Mouse (Mus musculus): ENCODE measurements around the gene BC005537. TPM values are rescaled to one million over a fixed set of nuclear protein-coding genes. Genes with fewer than 3 reads are reported as not detected.
"Not testable (repeated sequence)": the region's sequence is repeated elsewhere in the genome, so short reads cannot be mapped to it uniquely, and the experiment has no call there.

The BC005537 gene
- polyA plus RNA-seq, 1 experiment from 2014 or later = 43.7 TPM

DNA sequence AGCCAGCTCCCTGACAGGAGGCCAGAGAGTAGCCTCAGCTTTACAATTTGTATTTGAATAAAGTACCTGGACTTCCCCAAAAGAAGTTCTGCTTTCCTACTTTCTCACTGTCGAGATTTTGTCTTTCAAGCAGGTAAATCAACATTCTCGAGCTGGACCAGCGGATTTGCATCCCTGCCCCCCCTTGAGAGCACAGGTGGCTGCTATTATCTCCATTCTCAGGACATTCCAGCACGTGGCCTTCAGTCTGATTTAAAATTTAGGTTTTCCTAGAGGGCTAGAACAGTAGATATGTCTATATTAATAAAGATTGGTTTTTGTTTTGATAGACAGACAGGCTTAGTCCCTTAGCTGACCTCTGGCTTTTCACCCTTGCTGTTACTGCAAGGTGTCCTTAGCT is 33.6 kb upstream of the BC005537 start:
- 85% methylated on average over 4 of the region's 4 CpGs for WGBS
- H3K4me1 ChIP-seq (replicated peaks; ENCODE audit: control insufficient read depth, insufficient read depth, low read length); H3K9me3 ChIP-seq (ENCODE audit: control insufficient read depth, low read length); DNase-seq (ENCODE audit: low spot score); H3K27ac ChIP-seq; H3K9ac ChIP-seq; H3K4me2 ChIP-seq (replicated peaks); H3K4me3 ChIP-seq (replicated peaks; ENCODE audit: low read length); ATAC-seq (ENCODE audit: low FRiP score); H3K36me3 ChIP-seq (replicated peaks; ENCODE audit: control insufficient read depth, insufficient read depth); H3K27me3 ChIP-seq (ENCODE audit: control insufficient read depth, insufficient read depth, low read length): not testable (repeated sequence)

DNA sequence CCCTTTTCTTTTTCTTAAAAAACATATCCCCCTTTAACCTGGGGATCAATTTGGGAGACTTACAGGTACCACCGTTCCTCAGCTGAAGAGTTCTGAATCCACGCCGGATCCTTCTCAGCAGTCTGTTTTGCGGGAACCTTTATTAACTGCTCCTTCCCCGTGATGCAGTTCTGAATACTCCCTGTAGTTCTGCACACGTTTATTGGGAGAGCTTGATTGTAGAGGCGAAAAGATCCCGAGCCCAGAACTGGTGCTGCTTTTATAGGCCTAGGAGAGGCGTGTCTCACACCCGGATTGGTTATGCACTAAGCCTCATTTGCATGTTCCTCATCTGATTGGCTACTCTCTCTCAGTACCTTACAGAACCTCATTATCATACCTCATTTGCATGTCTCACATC is 30.0 kb upstream of the BC005537 start:
- ATAC-seq (ENCODE audit: low FRiP score); DNase-seq (ENCODE audit: low spot score); H3K4me3 ChIP-seq (replicated peaks; ENCODE audit: low read length); H3K27ac ChIP-seq; H3K9me3 ChIP-seq (ENCODE audit: control insufficient read depth, low read length); H3K4me1 ChIP-seq (replicated peaks; ENCODE audit: control insufficient read depth, insufficient read depth, low read length); H3K36me3 ChIP-seq (replicated peaks; ENCODE audit: control insufficient read depth, insufficient read depth); H3K9ac ChIP-seq; H3K27me3 ChIP-seq (ENCODE audit: control insufficient read depth, insufficient read depth, low read length); H3K4me2 ChIP-seq (replicated peaks): not testable (repeated sequence)
- 97% methylated on average over 9 of the region's 10 CpGs for WGBS

DNA sequence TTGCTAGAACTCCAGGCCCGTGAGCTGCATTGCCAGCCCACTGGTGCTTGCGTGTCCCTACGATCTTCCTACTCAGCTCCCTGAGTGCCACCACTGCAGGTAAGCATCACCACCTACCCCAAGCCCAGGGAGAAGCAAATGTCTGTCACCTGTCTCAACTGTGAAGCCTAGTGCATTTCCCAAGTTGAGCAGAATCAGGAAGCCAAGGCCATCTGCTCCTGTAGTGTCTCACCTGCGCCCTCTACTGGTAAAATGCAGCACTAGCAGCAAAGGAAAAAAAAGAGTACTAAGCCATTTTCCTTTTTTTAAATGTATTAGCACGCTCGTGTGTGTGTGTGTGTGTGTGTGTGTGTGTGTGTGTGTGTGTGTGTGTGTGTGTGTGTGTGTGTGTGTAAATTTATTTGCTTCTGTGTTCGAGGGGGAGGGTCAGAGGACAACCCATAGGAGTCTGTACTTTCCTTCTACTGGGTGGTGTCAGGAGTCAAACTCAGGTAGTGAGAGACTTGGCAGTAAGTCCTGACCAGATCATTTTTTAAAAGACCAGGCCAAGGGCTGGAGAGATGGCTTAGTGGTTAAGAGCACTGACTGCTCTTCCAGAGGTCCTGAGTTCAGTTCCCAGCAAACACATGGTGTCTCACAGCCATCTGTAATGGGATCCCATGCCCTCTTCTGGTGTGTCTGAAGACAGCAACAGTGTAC is 25.2 kb upstream of the BC005537 start:
- H3K4me1 ChIP-seq (replicated peaks; ENCODE audit: control insufficient read depth, insufficient read depth, low read length) = no peaks in the 10 kb centered on the region
- H3K27ac ChIP-seq = no peak overlapping the region
- WGBS = 57% methylated on average over 7 of the region's 7 CpGs
- H3K4me2 ChIP-seq (replicated peaks) = no peak overlapping the region
- H3K36me3 ChIP-seq (replicated peaks; ENCODE audit: control insufficient read depth, insufficient read depth) = no peaks in the 10 kb centered on the region
- no peak overlapping the region for H3K9ac ChIP-seq
- no peaks in the 10 kb centered on the region for H3K27me3 ChIP-seq (ENCODE audit: control insufficient read depth, insufficient read depth, low read length)
- DNase-seq (ENCODE audit: low spot score) = peak; percentile 72
- no peak for ATAC-seq (ENCODE audit: low FRiP score)
- no peak overlapping the region for H3K4me3 ChIP-seq (replicated peaks; ENCODE audit: low read length)
- H3K9me3 ChIP-seq (ENCODE audit: control insufficient read depth, low read length) = no peaks in the 10 kb centered on the region

DNA sequence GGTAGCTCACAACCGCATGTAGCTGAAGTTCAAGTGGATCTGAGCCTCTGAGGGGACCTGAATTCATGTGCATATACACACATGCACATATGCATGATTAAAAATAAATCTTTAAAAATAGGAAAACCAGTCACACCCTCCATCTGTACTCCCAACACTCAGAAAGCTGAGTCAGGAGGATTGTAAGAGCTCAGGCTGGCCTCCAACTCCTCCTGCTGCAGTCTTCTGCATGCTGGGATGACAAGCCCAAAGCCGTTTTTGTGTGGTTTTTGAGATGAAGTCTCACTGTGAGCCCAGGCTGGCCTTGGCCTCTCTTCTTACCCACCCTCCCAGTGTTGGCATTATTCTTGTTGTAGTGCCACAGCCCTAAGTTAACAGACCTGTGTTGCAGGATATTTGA is 23.4 kb upstream of the BC005537 start:
- no peak for ATAC-seq (ENCODE audit: low FRiP score)

DNA sequence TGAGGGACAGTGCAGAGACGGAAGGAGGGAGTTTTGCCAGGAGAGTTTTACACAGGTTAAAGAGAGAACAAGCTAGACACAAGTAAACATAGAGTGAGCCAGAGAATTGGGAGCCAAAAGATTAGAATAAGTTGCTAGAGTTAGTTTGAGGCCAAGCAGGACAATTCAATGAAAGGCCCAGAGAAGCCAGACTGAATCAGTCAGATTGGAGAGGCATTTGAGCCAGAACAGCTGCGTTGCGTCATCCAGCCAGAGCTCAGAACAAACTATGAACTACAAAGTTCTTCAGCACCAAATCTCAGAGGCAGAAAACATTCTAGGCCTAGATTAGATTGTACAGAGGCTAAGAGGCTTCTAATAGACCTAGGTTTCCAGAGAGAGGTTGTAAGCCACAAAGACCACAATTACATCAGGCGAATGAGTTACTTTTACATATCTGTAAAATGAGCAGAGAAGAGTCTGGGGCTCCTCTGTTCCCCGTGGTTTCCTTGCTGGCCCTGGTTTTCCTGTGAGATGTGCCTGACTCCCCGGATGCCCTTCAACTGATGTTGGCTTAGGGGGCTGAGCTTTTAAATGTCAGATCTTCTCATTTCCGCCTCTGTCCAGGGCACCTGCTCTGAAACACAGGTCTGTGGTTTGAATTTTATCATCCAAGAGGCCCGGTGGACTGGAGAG is 22.6 kb upstream of the BC005537 start:
- DNase-seq (ENCODE audit: low spot score) (no peak), ATAC-seq (ENCODE audit: low FRiP score) (no peak)
- no peaks in the 10 kb centered on the region for H3K36me3 ChIP-seq (replicated peaks; ENCODE audit: control insufficient read depth, insufficient read depth)
- H3K4me3 ChIP-seq (replicated peaks; ENCODE audit: low read length) = no peak overlapping the region
- no peak overlapping the region for H3K27ac ChIP-seq
- H3K27me3 ChIP-seq (ENCODE audit: control insufficient read depth, insufficient read depth, low read length) = no peaks in the 10 kb centered on the region
- 0 out of 2 replicates have a peak, but pooled peaks cover 4% of the 10 kb centered on the region for H3K4me1 ChIP-seq (replicated peaks; ENCODE audit: control insufficient read depth, insufficient read depth, low read length)
- H3K9ac ChIP-seq = no peak overlapping the region
- H3K4me2 ChIP-seq (replicated peaks) = no peak overlapping the region
- no peaks in the 10 kb centered on the region for H3K9me3 ChIP-seq (ENCODE audit: control insufficient read depth, low read length)
- WGBS = 88% methylated on average over 8 of the region's 8 CpGs

More for the DNA sequence above, 23.4 kb upstream of the BC005537 start:
- Histone ChIP-seq H3K4me3 (replicated peaks; ENCODE audit: low read length) (no peak overlapping the region), H3K4me1 (replicated peaks; ENCODE audit: control insufficient read depth, insufficient read depth, low read length) (0 out of 2 replicates have a peak, but pooled peaks cover 4% of the 10 kb centered on the region), H3K27me3 (ENCODE audit: control insufficient read depth, insufficient read depth, low read length) (no peaks in the 10 kb centered on the region), H3K27ac (no peak overlapping the region), H3K9me3 (ENCODE audit: control insufficient read depth, low read length) (no peaks in the 10 kb centered on the region), H3K9ac (no peak overlapping the region), H3K36me3 (replicated peaks; ENCODE audit: control insufficient read depth, insufficient read depth) (no peaks in the 10 kb centered on the region), H3K4me2 (replicated peaks) (no peak overlapping the region)
- 85% methylated on average over 2 of the region's 2 CpGs for WGBS
- no peak for DNase-seq (ENCODE audit: low spot score)

DNA sequence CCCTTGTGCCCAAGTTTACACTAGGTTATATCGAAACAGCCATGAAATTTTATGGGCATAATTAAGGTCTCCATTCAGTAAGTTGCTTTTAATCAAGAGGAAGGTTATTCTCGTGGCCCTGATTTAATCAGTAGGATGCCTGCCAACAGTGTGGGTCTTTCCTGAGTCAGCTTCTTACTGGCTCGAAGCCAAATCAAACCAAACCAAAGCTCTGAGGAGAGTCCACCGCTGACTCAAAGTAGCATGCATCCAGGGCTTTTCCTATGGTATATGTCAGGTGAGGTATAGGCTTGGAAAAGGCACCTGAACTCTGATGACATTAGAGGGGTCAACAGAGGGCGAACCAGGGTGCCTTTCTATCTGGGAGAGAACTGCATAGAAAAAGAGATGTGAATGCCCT is 19.5 kb upstream of the BC005537 start:
- Histone ChIP-seq H3K4me1 (replicated peaks; ENCODE audit: control insufficient read depth, insufficient read depth, low read length) (0 out of 2 replicates have a peak, but pooled peaks cover 4% of the 10 kb centered on the region), H3K9me3 (ENCODE audit: control insufficient read depth, low read length) (no peaks in the 10 kb centered on the region), H3K9ac (no peak overlapping the region), H3K4me2 (replicated peaks) (no peak overlapping the region), H3K4me3 (replicated peaks; ENCODE audit: low read length) (no peak overlapping the region), H3K27ac (no peak overlapping the region), H3K36me3 (replicated peaks; ENCODE audit: control insufficient read depth, insufficient read depth) (no peaks in the 10 kb centered on the region), H3K27me3 (ENCODE audit: control insufficient read depth, insufficient read depth, low read length) (no peaks in the 10 kb centered on the region)
- no peak for ATAC-seq (ENCODE audit: low FRiP score)
- DNase-seq (ENCODE audit: low spot score) = no peak
- WGBS = 58% methylated on average over 5 of the region's 5 CpGs

DNA sequence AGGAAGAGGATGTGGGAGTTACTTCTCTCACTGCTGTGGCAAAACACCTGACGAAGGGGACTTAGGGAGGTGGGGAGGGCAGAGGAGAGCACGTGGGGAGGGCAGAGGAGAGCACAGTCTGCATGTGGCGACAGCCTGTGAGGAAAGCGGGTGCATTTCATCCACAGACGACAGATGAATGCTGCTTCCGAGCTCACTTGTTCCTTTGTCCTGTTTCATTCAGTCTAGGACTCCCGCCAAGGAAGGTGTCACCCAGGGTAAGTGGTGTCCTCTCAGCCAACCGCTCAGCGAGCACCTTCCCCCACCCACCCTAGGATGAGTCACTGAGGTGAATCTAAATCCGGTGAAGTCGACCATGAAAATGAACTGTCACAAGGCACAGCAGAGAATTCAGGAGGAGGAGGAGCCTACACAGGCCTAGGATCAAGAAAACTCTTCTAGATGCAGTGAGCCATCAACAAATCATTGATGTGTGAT is 15.4 kb upstream of the BC005537 start:
- ATAC-seq (ENCODE audit: low FRiP score) (no peak), DNase-seq (ENCODE audit: low spot score) (no peak)
- WGBS = 49% methylated on average over 11 of the region's 11 CpGs
- Histone ChIP-seq H3K9ac (no peak overlapping the region), H3K4me3 (replicated peaks; ENCODE audit: low read length) (no peak overlapping the region), H3K4me1 (replicated peaks; ENCODE audit: control insufficient read depth, insufficient read depth, low read length) (0 out of 2 replicates have a peak, but pooled peaks cover 4% of the 10 kb centered on the region), H3K36me3 (replicated peaks; ENCODE audit: control insufficient read depth, insufficient read depth) (no peaks in the 10 kb centered on the region), H3K4me2 (replicated peaks) (no peak overlapping the region), H3K27me3 (ENCODE audit: control insufficient read depth, insufficient read depth, low read length) (no peaks in the 10 kb centered on the region), H3K27ac (no peak overlapping the region), H3K9me3 (ENCODE audit: control insufficient read depth, low read length) (no peaks in the 10 kb centered on the region)

DNA sequence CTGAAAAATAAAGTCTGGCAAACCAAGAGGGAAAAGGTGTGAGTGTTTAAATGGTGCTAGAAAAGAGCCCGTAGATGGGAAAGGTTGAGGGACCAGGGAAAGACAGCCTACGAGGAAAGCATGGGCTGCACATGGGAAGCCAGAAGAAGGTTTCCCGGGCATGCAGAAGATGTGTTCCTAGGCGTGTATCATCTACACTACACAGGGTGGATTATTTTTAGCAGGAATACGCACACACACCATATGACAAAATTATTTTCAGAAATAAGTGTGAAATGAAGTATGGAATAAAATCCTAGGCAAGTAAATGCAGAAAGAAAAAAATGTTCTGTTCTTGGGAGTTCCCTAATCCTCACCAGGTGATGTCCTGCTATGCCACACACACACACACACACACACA is 14.0 kb upstream of the BC005537 start:
- Histone ChIP-seq H3K36me3 (replicated peaks; ENCODE audit: control insufficient read depth, insufficient read depth) (no peaks in the 10 kb centered on the region), H3K27me3 (ENCODE audit: control insufficient read depth, insufficient read depth, low read length) (no peaks in the 10 kb centered on the region), H3K9ac (no peak overlapping the region), H3K4me1 (replicated peaks; ENCODE audit: control insufficient read depth, insufficient read depth, low read length) (no peaks in the 10 kb centered on the region), H3K4me2 (replicated peaks) (no peak overlapping the region), H3K9me3 (ENCODE audit: control insufficient read depth, low read length) (no peaks in the 10 kb centered on the region), H3K27ac (no peak overlapping the region), H3K4me3 (replicated peaks; ENCODE audit: low read length) (no peak overlapping the region)
- no peak for ATAC-seq (ENCODE audit: low FRiP score)
- DNase-seq (ENCODE audit: low spot score) = no peak
- WGBS = 91% methylated on average over 5 of the region's 5 CpGs

DNA sequence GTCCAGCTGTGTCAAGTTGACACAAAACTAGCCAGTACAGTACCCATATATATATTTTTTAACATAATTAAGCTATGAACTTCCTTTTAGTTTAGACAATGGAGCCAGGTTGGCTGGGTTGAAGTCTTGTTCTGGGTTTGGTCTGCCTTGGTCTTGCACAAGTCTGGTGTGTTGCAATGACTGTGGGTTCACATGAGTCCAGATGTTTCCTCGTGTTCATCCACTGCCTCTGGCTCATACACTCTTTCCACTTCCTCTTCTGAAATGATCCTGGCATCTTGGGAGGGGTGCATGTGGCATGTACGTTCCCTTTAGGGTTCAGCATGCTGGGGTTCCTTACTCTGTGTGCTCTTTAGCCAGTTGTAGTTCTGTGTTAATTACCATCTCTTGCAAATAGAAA is 10.1 kb upstream of the BC005537 start:
- Histone ChIP-seq H3K9me3 (ENCODE audit: control insufficient read depth, low read length) (no peaks in the 10 kb centered on the region), H3K9ac (no peak overlapping the region), H3K4me2 (replicated peaks) (no peak overlapping the region), H3K4me3 (replicated peaks; ENCODE audit: low read length) (no peak overlapping the region), H3K4me1 (replicated peaks; ENCODE audit: control insufficient read depth, insufficient read depth, low read length) (no peaks in the 10 kb centered on the region), H3K27me3 (ENCODE audit: control insufficient read depth, insufficient read depth, low read length) (no peaks in the 10 kb centered on the region), H3K27ac (no peak overlapping the region), H3K36me3 (replicated peaks; ENCODE audit: control insufficient read depth, insufficient read depth) (no peaks in the 10 kb centered on the region)
- 73% methylated on average over 2 of the region's 2 CpGs for WGBS
- ATAC-seq (ENCODE audit: low FRiP score) (no peak), DNase-seq (ENCODE audit: low spot score) (no peak)
